23 mouse cellular contexts compared by ENCODE assay signal in genomic region chr5:3692956-3693355, GRCm38 (mm10). TPM values are rescaled to one million over a fixed set of nuclear protein-coding genes. Genes with fewer than 3 reads are reported as not detected.
"Had no signal": no experiment of that assay in that cellular context is flagged by ENCODE, and none has a peak within 500 bp of the region (broad histone marks: within the 10 kb centered on the region; RNA-seq: fewer than 3 reads in every experiment).

No protein-coding gene starts in this region.

- DNase-seq: gastrocnemius, adult 2 months; gastrocnemius, postnatal 10 days; gastrocnemius, postnatal 25 days; heart, adult 18-20 months; heart, postnatal 10 days; heart, postnatal 4 days; kidney, adult 18-20 months; kidney, adult 8-10 months; kidney, postnatal 10 days; kidney, postnatal 25 days; kidney, postnatal 4 days; layer of hippocampus, postnatal 36 days; left cerebral cortex, postnatal 4 days had no signal

RNA-seq across cellular contexts. Expression of gene Tmbim7, which starts 42.0 kb away (rescaled TPM):
- total RNA-seq: gastrocnemius, adult 2 months; gastrocnemius, postnatal 10 days; gastrocnemius, postnatal 25 days; gastrocnemius, postnatal 4 days; heart, adult 18-20 months; heart, adult 8-10 months; heart, postnatal 10 days; heart, postnatal 25 days; heart, postnatal 4 days; layer of hippocampus, adult 2 months; layer of hippocampus, postnatal 14 days; layer of hippocampus, postnatal 36 days; left cerebral cortex, adult 18-20 months; left cerebral cortex, adult 8-10 months; left cerebral cortex, postnatal 10 days; left cerebral cortex, postnatal 25 days; left cerebral cortex, postnatal 4 days; liver, adult 2 months had no signal
